Mouse (Mus musculus): ENCODE measurements at regions not wholly inside any gene's neighbourhood (a gene's known extent, or its start where the extent isn't known, plus 50 kb on each side); places are given as distances from the start of the nearest gene placed in this dataset.

DNA sequence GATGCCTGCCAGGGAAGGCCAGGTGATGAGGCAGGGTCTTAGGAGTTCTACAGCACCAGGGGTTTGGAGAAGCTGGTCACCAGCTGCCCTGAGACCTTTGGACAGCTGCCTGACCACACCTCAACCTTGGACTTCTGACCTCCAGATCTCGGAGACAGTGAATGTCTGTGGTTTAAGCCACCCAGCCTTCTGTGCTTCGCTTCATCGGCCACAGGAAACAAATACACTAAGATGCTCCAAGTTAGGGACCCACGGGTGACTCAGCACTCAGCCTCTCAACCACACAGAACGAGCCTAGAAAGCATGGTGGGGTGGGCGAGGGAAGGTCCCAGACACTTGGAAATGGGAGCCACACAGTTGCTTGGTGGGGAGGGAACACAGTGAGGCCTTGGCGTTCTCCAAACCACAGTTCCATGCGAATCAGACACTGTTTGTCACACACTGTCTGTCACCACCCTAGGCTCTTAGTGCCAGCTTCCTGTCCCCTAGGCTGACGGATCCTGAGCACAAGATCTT, 66.5 kb downstream of the Sik1 start:
- Histone ChIP-seq H3K4me1 (ENCODE audit: control insufficient read depth, insufficient read depth, low read length) (peaks cover 22% of the 10 kb centered on the region), H3K36me3 (ENCODE audit: control insufficient read depth, insufficient read depth, low read length) (no peaks in the 10 kb centered on the region), H3K4me3 (ENCODE audit: low read depth, low read length) (no peak overlapping the region), H3K27me3 (ENCODE audit: control insufficient read depth, insufficient read depth, low read length) (no peaks in the 10 kb centered on the region), H3K9ac (ENCODE audit: low read length) (no peak overlapping the region), H3K27ac (ENCODE audit: low read depth, low read length) (no peak overlapping the region), H3K9me3 (ENCODE audit: control insufficient read depth, low read length) (no peaks in the 10 kb centered on the region), H3K4me2 (no peak overlapping the region)
- ATAC-seq (ENCODE audit: low FRiP score) (no peak), DNase-seq (ENCODE audit: low spot score, missing footprints) (no peak)
- 76% methylated on average over 9 of the region's 9 CpGs for WGBS

DNA sequence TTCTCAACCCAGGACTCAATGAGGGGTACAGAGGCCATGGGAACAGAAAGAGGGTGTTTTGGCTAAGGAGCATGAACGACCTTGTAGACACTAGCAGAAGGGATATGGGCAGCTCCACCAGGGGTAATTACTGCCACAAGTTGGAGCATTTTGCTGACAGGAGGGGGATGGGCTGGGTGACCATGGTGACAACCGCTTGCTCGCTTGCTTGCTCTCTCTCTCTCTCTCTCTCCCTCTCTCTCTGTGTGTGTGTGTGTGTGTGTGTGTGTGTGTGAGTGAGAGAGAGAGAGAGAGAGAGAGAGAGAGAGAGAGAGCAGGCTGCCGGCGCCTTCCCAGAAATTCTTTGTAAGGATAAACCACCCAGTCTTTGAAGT, 65.7 kb downstream of the Sik1 start:
- ATAC-seq (ENCODE audit: low FRiP score) (peak; percentile 61), DNase-seq (ENCODE audit: low spot score, missing footprints) (peak; percentile 89)
- Histone ChIP-seq H3K4me2 (peak overlapping the region; percentile 36), H3K36me3 (ENCODE audit: control insufficient read depth, insufficient read depth, low read length) (no peaks in the 10 kb centered on the region), H3K9me3 (ENCODE audit: control insufficient read depth, low read length) (no peaks in the 10 kb centered on the region), H3K27ac (ENCODE audit: low read depth, low read length) (peak overlapping the region; percentile 58; the same call in 1 of the 2 replicates), H3K4me3 (ENCODE audit: low read depth, low read length) (no peak overlapping the region), H3K9ac (ENCODE audit: low read length) (peak overlapping the region; percentile 14), H3K27me3 (ENCODE audit: control insufficient read depth, insufficient read depth, low read length) (no peaks in the 10 kb centered on the region), H3K4me1 (ENCODE audit: control insufficient read depth, insufficient read depth, low read length) (peaks cover 22% of the 10 kb centered on the region)
- 4% methylated on average over 5 of the region's 5 CpGs for WGBS

DNA sequence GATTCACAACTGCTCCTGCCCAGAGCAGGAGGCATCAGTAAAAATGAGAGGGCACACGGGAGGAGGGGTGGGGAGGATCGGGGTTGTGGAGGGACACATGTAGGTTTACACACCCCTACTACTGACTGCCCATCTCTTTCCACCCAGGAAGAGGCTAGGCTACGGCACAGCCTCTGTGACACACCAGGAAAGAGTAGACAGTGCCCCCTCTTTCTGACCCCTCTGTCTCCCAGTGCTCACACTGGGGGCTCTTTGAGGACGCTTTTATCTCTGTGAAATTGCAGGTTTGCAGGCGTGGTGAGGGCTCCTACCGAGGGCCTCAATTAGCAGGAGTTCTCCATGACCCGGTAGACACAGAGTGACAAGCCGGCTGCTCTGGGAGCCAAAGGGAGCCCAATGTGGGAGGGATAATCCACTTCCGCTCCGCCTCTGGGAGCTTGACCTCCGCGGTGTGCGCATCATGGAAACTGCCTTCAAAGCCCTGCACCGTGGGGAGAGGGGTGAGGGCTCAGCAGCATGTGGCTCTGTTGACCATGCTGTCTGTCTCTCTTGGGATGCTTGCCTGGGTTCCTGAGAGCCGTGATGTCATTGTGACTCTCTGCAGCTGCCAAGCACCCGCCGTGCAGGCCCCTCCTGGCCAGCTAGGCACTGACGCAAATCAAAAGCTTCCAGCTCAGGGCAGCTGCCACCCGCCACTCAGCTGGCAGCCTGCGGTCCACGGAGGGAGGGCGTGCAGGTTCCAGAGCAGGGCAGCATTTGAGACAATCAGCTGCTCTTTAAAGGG, 65.1 kb downstream of the Sik1 start:
- peak overlapping the region; percentile 36 for H3K4me2 ChIP-seq
- WGBS, result 5% methylated on average over 22 of the region's 22 CpGs
- no peaks in the 10 kb centered on the region for H3K27me3 ChIP-seq (ENCODE audit: control insufficient read depth, insufficient read depth, low read length)
- DNase-seq (ENCODE audit: low spot score, missing footprints) (peak; percentile 95), ATAC-seq (ENCODE audit: low FRiP score) (peak; percentile 82)
- H3K27ac ChIP-seq (ENCODE audit: low read depth, low read length), result peak overlapping the region; percentile 58
- H3K9me3 ChIP-seq (ENCODE audit: control insufficient read depth, low read length), result no peaks in the 10 kb centered on the region
- H3K4me1 ChIP-seq (ENCODE audit: control insufficient read depth, insufficient read depth, low read length), result peaks cover 22% of the 10 kb centered on the region
- H3K4me3 ChIP-seq (ENCODE audit: low read depth, low read length), result no peak overlapping the region
- peak overlapping the region; percentile 14 for H3K9ac ChIP-seq (ENCODE audit: low read length)
- H3K36me3 ChIP-seq (ENCODE audit: control insufficient read depth, insufficient read depth, low read length), result no peaks in the 10 kb centered on the region

DNA sequence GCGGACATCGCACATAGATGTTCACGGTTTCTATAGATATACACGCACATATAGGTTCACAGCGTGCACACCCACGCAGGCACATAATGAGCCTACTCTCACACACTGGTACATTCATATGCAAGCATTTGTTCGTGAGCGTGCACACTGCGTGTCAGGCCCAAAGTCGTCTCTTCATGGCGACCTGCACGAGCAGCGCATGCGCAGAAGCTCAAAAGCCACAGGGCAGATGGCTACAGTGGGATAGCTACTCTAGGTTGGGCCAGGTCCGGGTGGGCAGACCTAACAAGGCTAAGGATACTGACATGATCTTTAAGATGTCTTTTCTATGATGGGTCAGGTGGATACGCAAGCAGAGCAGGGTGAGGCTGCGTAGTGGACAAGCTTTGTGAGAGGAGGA, 63.9 kb downstream of the Sik1 start:
- Histone ChIP-seq H3K4me3 (ENCODE audit: low read depth, low read length) (no peak overlapping the region), H3K27me3 (ENCODE audit: control insufficient read depth, insufficient read depth, low read length) (no peaks in the 10 kb centered on the region), H3K27ac (ENCODE audit: low read depth, low read length) (no peak overlapping the region), H3K4me2 (no peak overlapping the region), H3K36me3 (ENCODE audit: control insufficient read depth, insufficient read depth, low read length) (no peaks in the 10 kb centered on the region), H3K4me1 (ENCODE audit: control insufficient read depth, insufficient read depth, low read length) (peaks cover 22% of the 10 kb centered on the region), H3K9me3 (ENCODE audit: control insufficient read depth, low read length) (no peaks in the 10 kb centered on the region), H3K9ac (ENCODE audit: low read length) (no peak overlapping the region)
- 94% methylated on average over 17 of the region's 17 CpGs for WGBS
- ATAC-seq (ENCODE audit: low FRiP score) (no peak), DNase-seq (ENCODE audit: low spot score, missing footprints) (no peak)

DNA sequence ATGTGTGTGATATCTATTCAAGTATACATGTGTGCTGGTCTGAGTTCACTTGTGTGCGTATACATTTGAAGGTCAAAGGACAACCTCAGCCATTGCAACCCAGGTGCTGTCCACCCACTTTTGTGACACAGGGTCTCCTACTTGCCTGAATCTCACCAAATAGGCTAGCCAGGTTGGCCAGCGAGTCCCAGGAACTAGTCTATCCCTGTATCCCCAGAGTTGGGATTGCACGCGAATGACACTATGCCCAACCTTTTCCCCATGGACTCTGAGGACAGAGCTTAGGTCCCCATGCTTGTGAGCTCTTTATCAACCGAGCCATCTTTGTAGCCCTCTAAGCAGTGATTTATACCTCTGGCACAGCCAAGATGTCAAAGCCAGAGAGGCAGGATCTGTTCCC, 62.6 kb downstream of the Sik1 start:
- no peak overlapping the region for H3K4me2 ChIP-seq
- DNase-seq (ENCODE audit: low spot score, missing footprints), result no peak
- H3K4me3 ChIP-seq (ENCODE audit: low read depth, low read length), result no peak overlapping the region
- no peaks in the 10 kb centered on the region for H3K36me3 ChIP-seq (ENCODE audit: control insufficient read depth, insufficient read depth, low read length)
- H3K27me3 ChIP-seq (ENCODE audit: control insufficient read depth, insufficient read depth, low read length), result no peaks in the 10 kb centered on the region
- ATAC-seq (ENCODE audit: low FRiP score), result no peak
- H3K9ac ChIP-seq (ENCODE audit: low read length), result no peak overlapping the region
- 88% methylated on average over 5 of the region's 5 CpGs for WGBS
- H3K4me1 ChIP-seq (ENCODE audit: control insufficient read depth, insufficient read depth, low read length), result peaks cover 22% of the 10 kb centered on the region
- no peak overlapping the region for H3K27ac ChIP-seq (ENCODE audit: low read depth, low read length)
- H3K9me3 ChIP-seq (ENCODE audit: control insufficient read depth, low read length), result no peaks in the 10 kb centered on the region

DNA sequence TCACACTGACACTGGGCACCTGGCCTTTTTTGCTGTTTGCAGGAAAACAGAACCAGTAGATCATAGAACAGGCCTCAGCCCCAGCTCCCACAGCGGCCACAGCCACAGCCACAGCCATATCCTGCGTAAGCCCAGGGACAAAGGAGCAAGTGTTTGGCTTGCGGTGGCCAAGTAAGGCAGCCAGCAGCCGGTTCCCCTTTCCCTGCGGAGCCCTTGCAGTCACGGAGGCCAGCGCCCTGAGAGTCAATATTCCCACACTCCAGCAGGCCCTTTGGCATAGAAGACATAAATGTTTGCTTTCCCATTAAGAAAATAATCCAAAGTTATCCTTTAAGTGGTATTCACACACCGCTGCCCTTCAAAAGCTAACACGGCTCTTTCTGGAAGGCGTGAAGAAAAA, 62.1 kb downstream of the Sik1 start:
- H3K9ac ChIP-seq (ENCODE audit: low read length), result no peak overlapping the region; the same call in 1 of the 2 replicates
- H3K27ac ChIP-seq (ENCODE audit: low read depth, low read length), result no peak overlapping the region
- H3K36me3 ChIP-seq (ENCODE audit: control insufficient read depth, insufficient read depth, low read length), result no peaks in the 10 kb centered on the region
- no peaks in the 10 kb centered on the region for H3K27me3 ChIP-seq (ENCODE audit: control insufficient read depth, insufficient read depth, low read length)
- 59% methylated on average over 10 of the region's 10 CpGs for WGBS
- no peak overlapping the region for H3K4me3 ChIP-seq (ENCODE audit: low read depth, low read length)
- ATAC-seq (ENCODE audit: low FRiP score), result no peak
- H3K4me1 ChIP-seq (ENCODE audit: control insufficient read depth, insufficient read depth, low read length), result peaks cover 22% of the 10 kb centered on the region
- no peak for DNase-seq (ENCODE audit: low spot score, missing footprints)
- H3K4me2 ChIP-seq, result no peak overlapping the region
- no peaks in the 10 kb centered on the region for H3K9me3 ChIP-seq (ENCODE audit: control insufficient read depth, low read length)

DNA sequence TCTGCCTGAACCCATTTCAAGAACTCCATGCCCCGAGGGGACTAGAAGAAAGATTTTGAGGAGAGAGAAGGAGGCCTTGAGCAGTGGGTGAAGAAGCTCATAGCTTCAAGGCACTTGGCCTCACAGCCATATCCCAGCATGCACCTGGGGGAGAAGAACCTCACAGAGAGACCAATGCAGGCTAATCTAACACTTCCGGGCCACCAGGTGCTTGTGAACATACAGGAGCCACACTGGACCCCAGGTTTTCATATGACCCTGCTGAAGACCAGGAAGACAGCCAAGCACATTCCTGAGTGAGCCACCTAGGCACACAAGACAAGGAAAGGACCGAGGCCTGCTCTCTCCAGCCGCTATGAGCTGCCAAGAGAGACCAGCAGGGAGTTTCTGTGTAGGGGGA, 61.6 kb downstream of the Sik1 start:
- 84% methylated on average over 4 of the region's 4 CpGs for WGBS
- DNase-seq (ENCODE audit: low spot score, missing footprints), result no peak

More for the DNA sequence above, 61.6 kb downstream of the Sik1 start:
- H3K4me1 ChIP-seq (ENCODE audit: control insufficient read depth, insufficient read depth, low read length), result peaks cover 22% of the 10 kb centered on the region
- no peak for ATAC-seq (ENCODE audit: low FRiP score)
- no peaks in the 10 kb centered on the region for H3K9me3 ChIP-seq (ENCODE audit: control insufficient read depth, low read length)
- H3K27me3 ChIP-seq (ENCODE audit: control insufficient read depth, insufficient read depth, low read length), result no peaks in the 10 kb centered on the region
- no peak overlapping the region for H3K4me2 ChIP-seq
- H3K27ac ChIP-seq (ENCODE audit: low read depth, low read length), result no peak overlapping the region
- no peak overlapping the region for H3K9ac ChIP-seq (ENCODE audit: low read length)
- no peaks in the 10 kb centered on the region for H3K36me3 ChIP-seq (ENCODE audit: control insufficient read depth, insufficient read depth, low read length)
- no peak overlapping the region for H3K4me3 ChIP-seq (ENCODE audit: low read depth, low read length)
